Mouse (Mus musculus) embryonic facial prominence, embryonic 10.5 days (tissue): Measurements from ENCODE around the gene Sept9. TPM values are rescaled to one million over a fixed set of nuclear protein-coding genes. Genes with fewer than 3 reads are reported as not detected.

ENCODE experiments used
- DNase-seq: peaks from one replicate; pipeline ENCODE4 v3.0.0-alpha.2; 2017; ENCODE audit warnings: low spot score
- H3K27ac ChIP-seq: fragments of 300-500 bp; sonication (generic); replicated peaks from 2 replicates; pipeline ENCODE4 v1.5.1; 2016; ENCODE audit warnings: mild to moderate bottlenecking
- H3K27me3 ChIP-seq: fragments of 300-500 bp; sonication (generic); replicated peaks from 2 replicates; pipeline ENCODE4 v1.6.1; 2016; ENCODE audit warnings: low read depth, mild to moderate bottlenecking; ENCODE audit not compliant: poor library complexity, severe bottlenecking
- H3K36me3 ChIP-seq: fragments of 300-500 bp; sonication (generic); replicated peaks from 2 replicates; pipeline ENCODE4 v1.6.1; 2016; ENCODE audit warnings: mild to moderate bottlenecking, moderate library complexity
- H3K4me1 ChIP-seq: fragments of 300-500 bp; sonication (generic); 2 replicates; pipeline ENCODE4 v1.6.1; 2016
- H3K4me3 ChIP-seq: fragments of 300-500 bp; sonication (generic); 2 replicates; pipeline ENCODE4 v1.5.1; 2016; ENCODE audit warnings: mild to moderate bottlenecking, moderate library complexity
- H3K9me3 ChIP-seq: fragments of 300-500 bp; sonication (generic); 2 replicates; pipeline ENCODE4 v1.6.1; 2016; ENCODE audit warnings: mild to moderate bottlenecking
- WGBS: fragments of 180-500 bp; shearing (Covaris S2); methylation state at CpG from one replicate; pipeline ENCODE4 v1.1.7; 2016; 5-methylcytosine and 5-hydroxymethylcytosine counted together
- polyA plus RNA-seq: library from polyadenylated mRNA; unstranded; fragments of >200 nt; fragmentation: Nextera tagmentation; extraction: Ambion mirVana; gene quantifications from 2 replicates; pipeline ENCODE4 v1.2.1, GENCODE M21; 2016

Sept9 gene
- polyA plus RNA-seq, 1 experiment from 2014 or later = 255 TPM

- WGBS = 70% methylated on average over 10 of the region's 10 CpGs
- H3K27ac ChIP-seq = peak overlapping the region; percentile 49; the same call in 1 of the 2 replicates
- no peaks in the 10 kb centered on the region for H3K36me3 ChIP-seq
- no peaks in the 10 kb centered on the region for H3K27me3 ChIP-seq
- peaks cover 48% of the 10 kb centered on the region for H3K4me1 ChIP-seq
- no peak for DNase-seq
- no peak overlapping the region for H3K4me3 ChIP-seq
- H3K9me3 ChIP-seq = no peaks in the 10 kb centered on the region
These were observed 28.7 kb downstream of the Sept9 start for GRCm38 (mm10) chr11:117228139-117228538.

GRCm38 (mm10) chr11:117231551-117231950 lies 32.1 kb downstream of the Sept9 start:
- no peaks in the 10 kb centered on the region for H3K9me3 ChIP-seq
- WGBS = 52% methylated on average over 11 of the region's 11 CpGs
- peaks cover 22% of the 10 kb centered on the region; the same call in 1 of the 2 replicates for H3K27me3 ChIP-seq
- no peaks in the 10 kb centered on the region for H3K36me3 ChIP-seq
- peak; percentile 20 for DNase-seq
- H3K4me1 ChIP-seq = peaks cover 56% of the 10 kb centered on the region
- peak overlapping the region; percentile 52 for H3K4me3 ChIP-seq
- peak overlapping the region; percentile 81 for H3K27ac ChIP-seq

DNA sequence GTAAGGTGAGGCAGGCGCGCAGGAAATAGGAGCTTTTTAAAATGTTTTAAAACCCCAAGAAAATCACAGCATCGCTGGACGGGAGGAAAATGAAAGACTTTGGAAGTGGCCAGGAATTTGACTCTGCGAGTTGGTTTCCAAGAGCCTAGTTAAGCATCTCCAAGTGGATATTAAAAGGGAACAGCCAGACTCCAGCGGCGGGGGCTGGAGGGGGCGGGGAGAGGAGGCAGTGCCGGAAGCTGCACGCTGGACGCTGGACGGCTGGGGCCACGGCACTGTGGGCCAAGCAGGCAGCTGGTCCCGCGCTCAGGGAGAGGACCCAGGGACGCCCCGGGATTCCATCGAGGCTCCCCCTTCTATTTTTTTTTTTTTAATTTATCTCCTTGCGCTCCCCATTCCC lies 32.6 kb downstream of the Sept9 start:
- H3K4me1 ChIP-seq = peaks cover 56% of the 10 kb centered on the region
- WGBS = 23% methylated on average over 19 of the region's 19 CpGs

DNA sequence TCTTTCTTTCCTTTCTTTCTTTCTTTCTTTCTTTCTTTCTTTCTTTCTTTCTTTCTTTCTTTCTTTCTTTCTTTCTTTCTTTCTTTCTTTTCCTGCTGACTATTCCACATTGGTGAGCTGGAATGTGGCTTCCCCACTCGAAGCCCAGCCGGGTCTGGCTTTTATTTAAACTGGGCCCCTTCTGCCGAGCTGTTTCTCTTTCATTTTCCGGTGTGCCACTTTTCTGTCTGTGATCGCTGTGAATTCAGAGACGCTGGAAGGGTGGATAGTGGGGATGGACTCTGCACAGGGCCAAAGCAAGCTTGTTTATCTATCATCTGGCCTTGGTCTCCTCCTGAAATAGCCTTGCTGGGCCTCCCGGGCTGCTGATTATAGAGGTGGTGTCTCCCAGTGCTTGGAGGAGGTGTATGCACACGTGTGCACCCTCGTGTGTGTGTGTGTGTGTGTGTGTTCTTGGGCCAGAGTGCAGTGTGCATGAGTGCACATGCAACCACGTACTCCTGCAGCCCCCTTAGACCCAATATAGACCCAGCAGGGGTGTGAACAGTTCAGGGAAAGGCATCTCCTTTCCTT lies 33.5 kb downstream of the Sept9 start:
- 38% methylated on average over 10 of the region's 10 CpGs for WGBS
- DNase-seq = peak; percentile 31
- H3K4me3 ChIP-seq = peak overlapping the region; percentile 52
- peaks cover 22% of the 10 kb centered on the region; the same call in 1 of the 2 replicates for H3K27me3 ChIP-seq
- peak overlapping the region; percentile 81 for H3K27ac ChIP-seq
- H3K4me1 ChIP-seq = peaks cover 54% of the 10 kb centered on the region
- H3K36me3 ChIP-seq = no peaks in the 10 kb centered on the region
- H3K9me3 ChIP-seq = no peaks in the 10 kb centered on the region

More for the DNA sequence above, 32.6 kb downstream of the Sept9 start:
- Histone ChIP-seq H3K27me3 (peaks cover 22% of the 10 kb centered on the region; the same call in 1 of the 2 replicates), H3K36me3 (no peaks in the 10 kb centered on the region), H3K9me3 (no peaks in the 10 kb centered on the region), H3K27ac (peak overlapping the region; percentile 81), H3K4me3 (peak overlapping the region; percentile 52)
- DNase-seq = peak; percentile 81

DNA sequence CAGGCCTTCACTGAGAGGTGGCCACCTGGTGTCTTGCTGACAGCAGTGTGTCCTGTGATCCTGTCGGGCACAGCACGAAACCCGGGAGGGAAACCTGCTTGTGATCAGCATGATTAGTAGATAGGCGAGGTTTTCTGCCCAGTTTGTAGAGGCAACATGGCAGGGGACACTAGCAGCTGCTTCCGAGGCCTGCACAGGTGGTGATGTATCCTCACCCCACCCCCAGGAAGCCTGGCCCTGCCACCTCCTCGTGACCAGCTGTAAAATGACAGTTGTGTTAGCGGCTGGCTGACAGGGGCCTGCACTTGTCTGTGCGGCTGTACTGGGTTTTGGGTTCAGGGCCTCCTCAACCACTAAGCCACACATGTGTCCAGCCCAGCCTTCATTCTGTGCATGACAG lies 34.4 kb downstream of the Sept9 start:
- peaks cover 22% of the 10 kb centered on the region; the same call in 1 of the 2 replicates for H3K27me3 ChIP-seq
- H3K9me3 ChIP-seq = no peaks in the 10 kb centered on the region
- 55% methylated on average over 8 of the region's 8 CpGs for WGBS
- H3K4me3 ChIP-seq = peak overlapping the region; percentile 52
- H3K36me3 ChIP-seq = no peaks in the 10 kb centered on the region
- peaks cover 58% of the 10 kb centered on the region for H3K4me1 ChIP-seq
- peak; percentile 16 for DNase-seq
- H3K27ac ChIP-seq = peak overlapping the region; percentile 81; the same call in 1 of the 2 replicates

DNA sequence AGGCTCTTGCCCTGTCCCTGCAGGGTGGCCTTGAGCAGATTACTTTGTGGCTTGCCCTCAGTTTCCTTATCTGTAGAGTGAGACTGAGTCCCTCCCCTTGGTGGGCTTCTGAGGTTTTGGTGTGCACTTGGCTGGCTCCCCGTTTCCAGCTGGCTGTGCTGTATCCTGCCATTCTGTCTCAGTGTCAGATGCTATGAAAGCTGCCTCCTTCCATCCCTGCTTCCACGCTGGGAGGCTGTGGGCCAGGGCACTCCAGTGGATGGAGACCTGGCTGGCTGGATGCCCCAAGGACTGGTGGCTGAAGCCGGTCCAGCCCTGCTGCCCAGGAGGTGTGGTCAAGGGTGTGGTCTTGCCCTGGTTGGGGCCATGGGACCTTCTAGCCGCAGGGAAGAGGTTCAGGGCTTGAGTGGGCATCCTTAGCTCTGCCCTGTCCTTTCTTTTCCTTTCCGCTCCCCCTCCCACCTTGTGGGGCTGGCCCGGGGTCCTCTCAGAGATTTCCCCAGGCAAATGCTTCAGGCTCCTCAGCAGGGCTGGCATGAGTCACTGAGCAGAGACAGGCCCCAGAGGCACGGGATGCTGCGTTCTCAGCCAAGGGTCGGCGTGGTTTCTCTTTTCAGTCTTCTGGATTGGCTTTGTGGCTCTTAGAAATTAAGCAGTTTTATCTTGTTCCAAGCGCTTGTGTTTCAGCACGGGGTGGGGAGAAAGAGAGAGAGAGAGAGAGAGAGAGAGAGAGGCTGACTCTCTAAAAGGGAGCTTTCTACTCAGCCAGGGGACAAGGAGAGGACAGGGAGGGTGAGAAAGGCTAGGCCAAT lies 35.8 kb downstream of the Sept9 start:
- Histone ChIP-seq H3K9me3 (no peaks in the 10 kb centered on the region), H3K27ac (peak overlapping the region; percentile 58), H3K4me3 (peak overlapping the region; percentile 21; the same call in 1 of the 2 replicates), H3K27me3 (peaks cover 22% of the 10 kb centered on the region; the same call in 1 of the 2 replicates), H3K36me3 (0 out of 2 replicates have a peak, but pooled peaks cover 1% of the 10 kb centered on the region), H3K4me1 (peaks cover 58% of the 10 kb centered on the region)
- no peak for DNase-seq
- 52% methylated on average over 12 of the region's 12 CpGs for WGBS

DNA sequence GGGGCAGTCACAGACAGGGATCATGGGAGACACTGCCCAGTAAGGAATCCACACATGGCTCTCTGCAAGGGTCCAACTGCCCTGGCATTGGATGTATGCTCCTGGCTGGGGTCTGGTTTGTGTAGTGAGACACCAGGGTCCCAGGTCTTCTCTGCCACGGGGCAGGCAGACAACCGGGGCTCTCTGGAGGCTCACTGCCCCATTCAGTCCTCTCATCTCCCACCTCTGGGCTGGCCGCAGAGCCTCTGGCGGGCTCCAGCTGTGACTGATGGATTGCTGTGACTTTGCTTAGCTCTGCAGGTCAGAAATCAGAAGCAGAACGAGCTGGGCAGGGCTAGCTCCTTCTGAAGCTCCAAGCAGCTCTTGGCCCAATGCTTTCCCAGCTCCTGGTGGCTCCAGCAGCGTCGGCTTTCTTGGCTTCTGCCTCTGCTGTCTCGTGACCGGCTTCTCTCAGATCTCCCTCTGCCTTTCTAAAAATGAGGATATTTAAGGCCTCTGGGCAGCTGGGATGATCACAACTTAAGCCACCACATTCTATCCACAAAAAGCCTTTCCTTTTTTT lies 36.5 kb downstream of the Sept9 start:
- peaks cover 58% of the 10 kb centered on the region for H3K4me1 ChIP-seq
- 35% methylated on average over 9 of the region's 9 CpGs for WGBS
- H3K27me3 ChIP-seq = peaks cover 22% of the 10 kb centered on the region; the same call in 1 of the 2 replicates
- H3K9me3 ChIP-seq = no peaks in the 10 kb centered on the region
- H3K27ac ChIP-seq = peak overlapping the region; percentile 58; the same call in 1 of the 2 replicates
- H3K36me3 ChIP-seq = 0 out of 2 replicates have a peak, but pooled peaks cover 4% of the 10 kb centered on the region
- DNase-seq = no peak
- peak overlapping the region; percentile 21; the same call in 1 of the 2 replicates for H3K4me3 ChIP-seq

- 0 out of 2 replicates have a peak, but pooled peaks cover 4% of the 10 kb centered on the region for H3K36me3 ChIP-seq
- peaks cover 22% of the 10 kb centered on the region; the same call in 1 of the 2 replicates for H3K27me3 ChIP-seq
- DNase-seq = peak; percentile 92
- H3K4me1 ChIP-seq = peaks cover 40% of the 10 kb centered on the region
- H3K9me3 ChIP-seq = no peaks in the 10 kb centered on the region
- 1% methylated on average over 4 of the region's 4 CpGs for WGBS
- no peak overlapping the region for H3K4me3 ChIP-seq
- no peak overlapping the region for H3K27ac ChIP-seq
These were observed 38.7 kb downstream of the Sept9 start for GRCm38 (mm10) chr11:117238169-117238568.

- DNase-seq = no peak
- Histone ChIP-seq H3K27ac (no peak overlapping the region), H3K4me1 (peaks cover 25% of the 10 kb centered on the region), H3K36me3 (0 out of 2 replicates have a peak, but pooled peaks cover 4% of the 10 kb centered on the region), H3K9me3 (no peaks in the 10 kb centered on the region), H3K4me3 (no peak overlapping the region), H3K27me3 (peaks cover 13% of the 10 kb centered on the region; the same call in 1 of the 2 replicates)
- WGBS = 82% methylated on average over 6 of the region's 6 CpGs
These were observed 40.2 kb downstream of the Sept9 start for GRCm38 (mm10) chr11:117239617-117240016.

GRCm38 (mm10) chr11:117240322-117240721 lies 40.9 kb downstream of the Sept9 start:
- Histone ChIP-seq H3K9me3 (no peaks in the 10 kb centered on the region), H3K36me3 (0 out of 2 replicates have a peak, but pooled peaks cover 4% of the 10 kb centered on the region)
- WGBS = 84% methylated on average over 9 of the region's 9 CpGs

GRCm38 (mm10) chr11:117240861-117241738 lies 41.6 kb downstream of the Sept9 start:
- 87% methylated on average over 11 of the region's 11 CpGs for WGBS
- Histone ChIP-seq H3K9me3 (no peaks in the 10 kb centered on the region), H3K4me3 (no peak overlapping the region), H3K27me3 (0 out of 2 replicates have a peak, but pooled peaks cover under 1% of the 10 kb centered on the region), H3K4me1 (peaks cover 20% of the 10 kb centered on the region), H3K36me3 (0 out of 2 replicates have a peak, but pooled peaks cover 4% of the 10 kb centered on the region), H3K27ac (no peak overlapping the region)
- DNase-seq = no peak

More at GRCm38 (mm10) chr11:117240322-117240721, 40.9 kb downstream of the Sept9 start:
- Histone ChIP-seq H3K4me1 (peaks cover 21% of the 10 kb centered on the region), H3K4me3 (no peak overlapping the region), H3K27ac (no peak overlapping the region), H3K27me3 (peaks cover 8% of the 10 kb centered on the region; the same call in 1 of the 2 replicates)
- DNase-seq = no peak
